Mouse (Mus musculus): ENCODE results near the gene Vgll4. TPM values are rescaled to one million over a fixed set of nuclear protein-coding genes. Genes with fewer than 3 reads are reported as not detected.

The Vgll4 gene
- polyA plus RNA-seq, 1 experiment from 2014 or later = 10.0 TPM

- Histone ChIP-seq H3K36me3 (ENCODE audit: control insufficient read depth, insufficient read depth) (no peaks in the 10 kb centered on the region), H3K27ac (ENCODE audit: low read length) (no peak overlapping the region), H3K4me3 (ENCODE audit: low read depth, low read length) (no peak overlapping the region), H3K4me2 (ENCODE audit: low read depth, low read length) (no peak overlapping the region), H3K4me1 (ENCODE audit: control insufficient read depth, low read depth, low read length) (no peaks in the 10 kb centered on the region), H3K27me3 (ENCODE audit: control insufficient read depth, insufficient read depth, low read depth, low read length) (no peaks in the 10 kb centered on the region), H3K9me3 (replicated peaks; ENCODE audit: control insufficient read depth, low read length) (no peaks in the 10 kb centered on the region), H3K9ac (ENCODE audit: low read depth, low read length) (no peak overlapping the region)
- 61% methylated on average over 8 of the region's 8 CpGs for WGBS (ENCODE audit: insufficient replicate concordance)
- ATAC-seq (ENCODE audit: low read depth) = no peak
Measured at GRCm38 (mm10) chr6:115005351-115005890, 35.6 kb upstream of the Vgll4 start.

- no peak overlapping the region for H3K4me2 ChIP-seq (ENCODE audit: low read depth, low read length)
- no peak overlapping the region for H3K27ac ChIP-seq (ENCODE audit: low read length)
- 76% methylated on average over 8 of the region's 8 CpGs for WGBS (ENCODE audit: insufficient replicate concordance)
- H3K4me3 ChIP-seq (ENCODE audit: low read depth, low read length) = no peak overlapping the region
- H3K4me1 ChIP-seq (ENCODE audit: control insufficient read depth, low read depth, low read length) = no peaks in the 10 kb centered on the region
- no peak for ATAC-seq (ENCODE audit: low read depth)
- H3K36me3 ChIP-seq (ENCODE audit: control insufficient read depth, insufficient read depth) = no peaks in the 10 kb centered on the region
- H3K9me3 ChIP-seq (replicated peaks; ENCODE audit: control insufficient read depth, low read length) = no peaks in the 10 kb centered on the region
- H3K27me3 ChIP-seq (ENCODE audit: control insufficient read depth, insufficient read depth, low read depth, low read length) = no peaks in the 10 kb centered on the region
- H3K9ac ChIP-seq (ENCODE audit: low read depth, low read length) = no peak overlapping the region
Measured at GRCm38 (mm10) chr6:115004636-115005035, 34.8 kb upstream of the Vgll4 start.

- no peak overlapping the region for H3K9ac ChIP-seq (ENCODE audit: low read depth, low read length)
- H3K36me3 ChIP-seq (ENCODE audit: control insufficient read depth, insufficient read depth) = no peaks in the 10 kb centered on the region
- no peaks in the 10 kb centered on the region for H3K4me1 ChIP-seq (ENCODE audit: control insufficient read depth, low read depth, low read length)
- 69% methylated on average over 16 of the region's 16 CpGs for WGBS (ENCODE audit: insufficient replicate concordance)
- H3K27ac ChIP-seq (ENCODE audit: low read length) = no peak overlapping the region
- no peak overlapping the region for H3K4me3 ChIP-seq (ENCODE audit: low read depth, low read length)
- ATAC-seq (ENCODE audit: low read depth) = no peak
- no peaks in the 10 kb centered on the region for H3K9me3 ChIP-seq (replicated peaks; ENCODE audit: control insufficient read depth, low read length)
- no peaks in the 10 kb centered on the region for H3K27me3 ChIP-seq (ENCODE audit: control insufficient read depth, insufficient read depth, low read depth, low read length)
- no peak overlapping the region for H3K4me2 ChIP-seq (ENCODE audit: low read depth, low read length)
Measured at GRCm38 (mm10) chr6:114998374-114999031, 28.7 kb upstream of the Vgll4 start.

GRCm38 (mm10) chr6:114997471-114997870, 27.7 kb upstream of the Vgll4 start:
- H3K27ac ChIP-seq (ENCODE audit: low read length) = no peak overlapping the region
- H3K4me2 ChIP-seq (ENCODE audit: low read depth, low read length) = no peak overlapping the region
- H3K27me3 ChIP-seq (ENCODE audit: control insufficient read depth, insufficient read depth, low read depth, low read length) = no peaks in the 10 kb centered on the region
- no peak overlapping the region for H3K4me3 ChIP-seq (ENCODE audit: low read depth, low read length)
- no peaks in the 10 kb centered on the region for H3K4me1 ChIP-seq (ENCODE audit: control insufficient read depth, low read depth, low read length)
- WGBS (ENCODE audit: insufficient replicate concordance) = 64% methylated on average over 5 of the region's 5 CpGs
- H3K36me3 ChIP-seq (ENCODE audit: control insufficient read depth, insufficient read depth) = no peaks in the 10 kb centered on the region
- no peaks in the 10 kb centered on the region for H3K9me3 ChIP-seq (replicated peaks; ENCODE audit: control insufficient read depth, low read length)
- no peak for ATAC-seq (ENCODE audit: low read depth)
- no peak overlapping the region for H3K9ac ChIP-seq (ENCODE audit: low read depth, low read length)

- H3K27ac ChIP-seq (ENCODE audit: low read length) = no peak overlapping the region
- H3K27me3 ChIP-seq (ENCODE audit: control insufficient read depth, insufficient read depth, low read depth, low read length) = no peaks in the 10 kb centered on the region
- H3K4me3 ChIP-seq (ENCODE audit: low read depth, low read length) = no peak overlapping the region
- 61% methylated on average over 5 of the region's 5 CpGs for WGBS (ENCODE audit: insufficient replicate concordance)
- H3K36me3 ChIP-seq (ENCODE audit: control insufficient read depth, insufficient read depth) = no peaks in the 10 kb centered on the region
- no peaks in the 10 kb centered on the region for H3K9me3 ChIP-seq (replicated peaks; ENCODE audit: control insufficient read depth, low read length)
- no peak for ATAC-seq (ENCODE audit: low read depth)
- no peaks in the 10 kb centered on the region for H3K4me1 ChIP-seq (ENCODE audit: control insufficient read depth, low read depth, low read length)
- H3K4me2 ChIP-seq (ENCODE audit: low read depth, low read length) = no peak overlapping the region
- no peak overlapping the region for H3K9ac ChIP-seq (ENCODE audit: low read depth, low read length)
Measured at GRCm38 (mm10) chr6:114996910-114997309, 27.1 kb upstream of the Vgll4 start.

- Histone ChIP-seq H3K4me1 (ENCODE audit: control insufficient read depth, low read depth, low read length) (no peaks in the 10 kb centered on the region), H3K4me2 (ENCODE audit: low read depth, low read length) (no peak overlapping the region), H3K9ac (ENCODE audit: low read depth, low read length) (no peak overlapping the region), H3K27ac (ENCODE audit: low read length) (no peak overlapping the region), H3K27me3 (ENCODE audit: control insufficient read depth, insufficient read depth, low read depth, low read length) (no peaks in the 10 kb centered on the region), H3K9me3 (replicated peaks; ENCODE audit: control insufficient read depth, low read length) (no peaks in the 10 kb centered on the region), H3K4me3 (ENCODE audit: low read depth, low read length) (no peak overlapping the region), H3K36me3 (ENCODE audit: control insufficient read depth, insufficient read depth) (no peaks in the 10 kb centered on the region)
- WGBS (ENCODE audit: insufficient replicate concordance) = 69% methylated on average over 5 of the region's 5 CpGs
- ATAC-seq (ENCODE audit: low read depth) = no peak
Measured at GRCm38 (mm10) chr6:114994079-114994478, 24.3 kb upstream of the Vgll4 start.

- Histone ChIP-seq H3K4me1 (ENCODE audit: control insufficient read depth, low read depth, low read length) (no peaks in the 10 kb centered on the region), H3K9me3 (replicated peaks; ENCODE audit: control insufficient read depth, low read length) (no peaks in the 10 kb centered on the region), H3K9ac (ENCODE audit: low read depth, low read length) (no peak overlapping the region), H3K27me3 (ENCODE audit: control insufficient read depth, insufficient read depth, low read depth, low read length) (no peaks in the 10 kb centered on the region), H3K4me3 (ENCODE audit: low read depth, low read length) (no peak overlapping the region), H3K36me3 (ENCODE audit: control insufficient read depth, insufficient read depth) (no peaks in the 10 kb centered on the region), H3K27ac (ENCODE audit: low read length) (no peak overlapping the region), H3K4me2 (ENCODE audit: low read depth, low read length) (no peak overlapping the region)
- ATAC-seq (ENCODE audit: low read depth) = no peak
- 66% methylated on average over 8 of the region's 8 CpGs for WGBS (ENCODE audit: insufficient replicate concordance)
Measured at GRCm38 (mm10) chr6:114993659-114994058, 23.9 kb upstream of the Vgll4 start.

GRCm38 (mm10) chr6:114991909-114992308, 22.1 kb upstream of the Vgll4 start:
- Histone ChIP-seq H3K9ac (ENCODE audit: low read depth, low read length) (no peak overlapping the region), H3K4me3 (ENCODE audit: low read depth, low read length) (no peak overlapping the region), H3K27me3 (ENCODE audit: control insufficient read depth, insufficient read depth, low read depth, low read length) (no peaks in the 10 kb centered on the region), H3K36me3 (ENCODE audit: control insufficient read depth, insufficient read depth) (no peaks in the 10 kb centered on the region), H3K4me1 (ENCODE audit: control insufficient read depth, low read depth, low read length) (no peaks in the 10 kb centered on the region), H3K4me2 (ENCODE audit: low read depth, low read length) (no peak overlapping the region), H3K9me3 (replicated peaks; ENCODE audit: control insufficient read depth, low read length) (no peaks in the 10 kb centered on the region), H3K27ac (ENCODE audit: low read length) (no peak overlapping the region)
- 75% methylated on average over 4 of the region's 4 CpGs for WGBS (ENCODE audit: insufficient replicate concordance)
- no peak for ATAC-seq (ENCODE audit: low read depth)

GRCm38 (mm10) chr6:114988619-114988980, 18.8 kb upstream of the Vgll4 start:
- no peak overlapping the region for H3K27ac ChIP-seq (ENCODE audit: low read length)

More at GRCm38 (mm10) chr6:114988619-114988980, 18.8 kb upstream of the Vgll4 start:
- Histone ChIP-seq H3K9ac (ENCODE audit: low read depth, low read length) (no peak overlapping the region), H3K9me3 (replicated peaks; ENCODE audit: control insufficient read depth, low read length) (no peaks in the 10 kb centered on the region), H3K36me3 (ENCODE audit: control insufficient read depth, insufficient read depth) (no peaks in the 10 kb centered on the region), H3K4me1 (ENCODE audit: control insufficient read depth, low read depth, low read length) (no peaks in the 10 kb centered on the region), H3K4me2 (ENCODE audit: low read depth, low read length) (no peak overlapping the region), H3K27me3 (ENCODE audit: control insufficient read depth, insufficient read depth, low read depth, low read length) (no peaks in the 10 kb centered on the region), H3K4me3 (ENCODE audit: low read depth, low read length) (no peak overlapping the region)
- no peak for ATAC-seq (ENCODE audit: low read depth)
- WGBS (ENCODE audit: insufficient replicate concordance) = 38% methylated on average over 3 of the region's 3 CpGs
